Mouse (Mus musculus): ENCODE measurements around the gene Sgk1. TPM values are rescaled to one million over a fixed set of nuclear protein-coding genes. Genes with fewer than 3 reads are reported as not detected.
A peak's percentile ranks its signal among the peaks of the same experiment; 100 is the strongest.
"Not testable (repeated sequence)": the region's sequence is repeated elsewhere in the genome, so short reads cannot be mapped to it uniquely, and the experiment has no call there.

Gene Sgk1
- polyA plus RNA-seq, 1 experiment from 2014 or later: 32.8 TPM

GRCm38 (mm10) chr10:21883587-21883986, 1.6 kb downstream of the Sgk1 start:
- peak overlapping the region; percentile 67 for H3K9ac ChIP-seq
- H3K27ac ChIP-seq: peak overlapping the region; percentile 90
- H3K4me2 ChIP-seq (replicated peaks): peak overlapping the region; percentile 68
- peaks cover 13% of the 10 kb centered on the region for H3K4me1 ChIP-seq
- WGBS: under 1% methylated on average over 12 of the region's 12 CpGs
- H3K9me3 ChIP-seq (replicated peaks): no peaks in the 10 kb centered on the region
- no peaks in the 10 kb centered on the region for H3K27me3 ChIP-seq
- no peaks in the 10 kb centered on the region for H3K36me3 ChIP-seq
- H3K4me3 ChIP-seq: peak overlapping the region; percentile 49
- peak; percentile 63 for ATAC-seq (ENCODE audit: low FRiP score)

GRCm38 (mm10) chr10:21884534-21884933, 2.5 kb downstream of the Sgk1 start:
- H3K27me3 ChIP-seq: no peaks in the 10 kb centered on the region
- no peak overlapping the region for H3K9ac ChIP-seq
- peaks cover 13% of the 10 kb centered on the region for H3K4me1 ChIP-seq
- peak overlapping the region; percentile 20 for H3K4me3 ChIP-seq
- peak overlapping the region; percentile 68 for H3K4me2 ChIP-seq (replicated peaks)
- no peaks in the 10 kb centered on the region for H3K9me3 ChIP-seq (replicated peaks)
- H3K36me3 ChIP-seq: no peaks in the 10 kb centered on the region
- 44% methylated on average over 3 of the region's 3 CpGs for WGBS
- no peak for ATAC-seq (ENCODE audit: low FRiP score)
- no peak overlapping the region for H3K27ac ChIP-seq

- Histone ChIP-seq H3K36me3 (no peaks in the 10 kb centered on the region), H3K4me2 (replicated peaks) (no peak overlapping the region), H3K9ac (no peak overlapping the region), H3K4me3 (no peak overlapping the region), H3K27ac (no peak overlapping the region), H3K4me1 (peaks cover 10% of the 10 kb centered on the region), H3K9me3 (replicated peaks) (peaks cover 3% of the 10 kb centered on the region; the same call in 1 of the 2 replicates), H3K27me3 (no peaks in the 10 kb centered on the region)
- no peak for ATAC-seq (ENCODE audit: low FRiP score)
- 69% methylated on average over 3 of the region's 3 CpGs for WGBS
Measured at GRCm38 (mm10) chr10:21889141-21889765, 7.3 kb downstream of the Sgk1 start.

- Histone ChIP-seq H3K27ac (no peak overlapping the region), H3K4me3 (no peak overlapping the region), H3K9ac (no peak overlapping the region), H3K4me2 (replicated peaks) (no peak overlapping the region), H3K36me3 (no peaks in the 10 kb centered on the region), H3K9me3 (replicated peaks) (peaks cover 3% of the 10 kb centered on the region; the same call in 1 of the 2 replicates), H3K27me3 (no peaks in the 10 kb centered on the region), H3K4me1 (peaks cover 4% of the 10 kb centered on the region; the same call in 1 of the 2 replicates)
- WGBS: 83% methylated on average over 4 of the region's 4 CpGs
- no peak for ATAC-seq (ENCODE audit: low FRiP score)
Measured at GRCm38 (mm10) chr10:21890293-21890692, 8.3 kb downstream of the Sgk1 start.

GRCm38 (mm10) chr10:21891442-21891841, 9.5 kb downstream of the Sgk1 start:
- H3K4me1 ChIP-seq: peaks cover 4% of the 10 kb centered on the region; the same call in 1 of the 2 replicates
- no peak for ATAC-seq (ENCODE audit: low FRiP score)
- H3K9ac ChIP-seq: no peak overlapping the region
- 64% methylated on average over 7 of the region's 7 CpGs for WGBS
- no peak overlapping the region for H3K27ac ChIP-seq
- H3K4me2 ChIP-seq (replicated peaks): no peak overlapping the region
- H3K9me3 ChIP-seq (replicated peaks): peaks cover 3% of the 10 kb centered on the region; the same call in 1 of the 2 replicates
- H3K36me3 ChIP-seq: no peaks in the 10 kb centered on the region
- H3K27me3 ChIP-seq: no peaks in the 10 kb centered on the region
- H3K4me3 ChIP-seq: no peak overlapping the region

- Histone ChIP-seq H3K36me3 (no peaks in the 10 kb centered on the region), H3K4me1 (peaks cover 4% of the 10 kb centered on the region; the same call in 1 of the 2 replicates), H3K9me3 (replicated peaks) (peaks cover 3% of the 10 kb centered on the region; the same call in 1 of the 2 replicates), H3K4me2 (replicated peaks) (no peak overlapping the region), H3K27ac (no peak overlapping the region), H3K27me3 (no peaks in the 10 kb centered on the region), H3K9ac (no peak overlapping the region), H3K4me3 (no peak overlapping the region)
- ATAC-seq (ENCODE audit: low FRiP score): no peak
- 83% methylated on average over 4 of the region's 4 CpGs for WGBS
Measured at GRCm38 (mm10) chr10:21892104-21892503, 10.1 kb downstream of the Sgk1 start.

- no peak for ATAC-seq (ENCODE audit: low FRiP score)
- Histone ChIP-seq H3K27me3 (no peaks in the 10 kb centered on the region), H3K36me3 (no peaks in the 10 kb centered on the region), H3K9ac (no peak overlapping the region), H3K9me3 (replicated peaks) (0 out of 2 replicates have a peak, but pooled peaks cover under 1% of the 10 kb centered on the region), H3K4me3 (no peak overlapping the region), H3K4me2 (replicated peaks) (no peak overlapping the region), H3K4me1 (no peaks in the 10 kb centered on the region), H3K27ac (no peak overlapping the region)
- 92% methylated on average over 4 of the region's 4 CpGs for WGBS
Measured at GRCm38 (mm10) chr10:21898417-21898816, 16.4 kb downstream of the Sgk1 start.

GRCm38 (mm10) chr10:21898851-21899250, 16.9 kb downstream of the Sgk1 start:
- WGBS: 93% methylated on average over 17 of the region's 17 CpGs
- H3K4me1 ChIP-seq; H3K9me3 ChIP-seq (replicated peaks); H3K27ac ChIP-seq; H3K27me3 ChIP-seq; ATAC-seq (ENCODE audit: low FRiP score); H3K9ac ChIP-seq; H3K4me2 ChIP-seq (replicated peaks); H3K4me3 ChIP-seq; H3K36me3 ChIP-seq: not testable (repeated sequence)

GRCm38 (mm10) chr10:21899397-21899796, 17.4 kb downstream of the Sgk1 start:
- WGBS: 88% methylated on average over 3 of the region's 3 CpGs
- no peak for ATAC-seq (ENCODE audit: low FRiP score)
- Histone ChIP-seq H3K36me3 (no peaks in the 10 kb centered on the region), H3K27ac (no peak overlapping the region), H3K4me3 (no peak overlapping the region), H3K9me3 (replicated peaks) (no peaks in the 10 kb centered on the region), H3K9ac (no peak overlapping the region), H3K4me1 (no peaks in the 10 kb centered on the region), H3K27me3 (no peaks in the 10 kb centered on the region), H3K4me2 (replicated peaks) (no peak overlapping the region)

GRCm38 (mm10) chr10:21902152-21903140, 20.5 kb downstream of the Sgk1 start:
- H3K27me3 ChIP-seq: no peaks in the 10 kb centered on the region
- H3K36me3 ChIP-seq: no peaks in the 10 kb centered on the region
- H3K4me2 ChIP-seq (replicated peaks): no peak overlapping the region
- H3K4me3 ChIP-seq: no peak overlapping the region
- no peak for ATAC-seq (ENCODE audit: low FRiP score)
- no peaks in the 10 kb centered on the region for H3K4me1 ChIP-seq
- no peak overlapping the region for H3K9ac ChIP-seq
- whole genome bisulfite sequencing: 90% methylated on average over 10 of the region's 10 CpGs
- H3K27ac ChIP-seq: no peak overlapping the region
- no peaks in the 10 kb centered on the region for H3K9me3 ChIP-seq (replicated peaks)

- no peak for ATAC-seq (ENCODE audit: low FRiP score)
- no peak overlapping the region for H3K27ac ChIP-seq
- no peaks in the 10 kb centered on the region for H3K9me3 ChIP-seq (replicated peaks)
- no peaks in the 10 kb centered on the region for H3K4me1 ChIP-seq
- H3K4me3 ChIP-seq: no peak overlapping the region
- 75% methylated on average over 2 of the region's 2 CpGs for WGBS
- H3K36me3 ChIP-seq: no peaks in the 10 kb centered on the region
- no peak overlapping the region for H3K9ac ChIP-seq
- no peaks in the 10 kb centered on the region for H3K27me3 ChIP-seq
- H3K4me2 ChIP-seq (replicated peaks): no peak overlapping the region
Measured at GRCm38 (mm10) chr10:21904151-21904550, 22.2 kb downstream of the Sgk1 start.

- no peak overlapping the region for H3K27ac ChIP-seq
- no peak overlapping the region for H3K9ac ChIP-seq
- WGBS: 100% methylated on average over 1 of the region's 1 CpGs
- no peaks in the 10 kb centered on the region for H3K27me3 ChIP-seq
- H3K4me1 ChIP-seq: no peaks in the 10 kb centered on the region
- H3K4me3 ChIP-seq: no peak overlapping the region
- no peak for ATAC-seq (ENCODE audit: low FRiP score)
- H3K36me3 ChIP-seq: no peaks in the 10 kb centered on the region
- H3K4me2 ChIP-seq (replicated peaks): no peak overlapping the region
- H3K9me3 ChIP-seq (replicated peaks): no peaks in the 10 kb centered on the region
Measured at GRCm38 (mm10) chr10:21905616-21906015, 23.6 kb downstream of the Sgk1 start.

All from hindbrain, embryonic 12.5 days (tissue).